Mouse (Mus musculus) lung, postnatal 0 days (tissue): Measurements from ENCODE around the gene Phf11c.
"Not testable (repeated sequence)": the region's sequence is repeated elsewhere in the genome, so short reads cannot be mapped to it uniquely, and the experiment has no call there.

Source experiments
- CTCF ChIP-seq: IDR thresholded peaks from 2 replicates; pipeline ENCODE4 v1.5.1; 2016; ENCODE audit warnings: antibody characterized with exemption, mild to moderate bottlenecking
- EP300 ChIP-seq: IDR thresholded peaks from 2 replicates; pipeline ENCODE4 v1.6.1; 2016; ENCODE audit warnings: antibody characterized with exemption, mild to moderate bottlenecking, control low read depth

DNA sequence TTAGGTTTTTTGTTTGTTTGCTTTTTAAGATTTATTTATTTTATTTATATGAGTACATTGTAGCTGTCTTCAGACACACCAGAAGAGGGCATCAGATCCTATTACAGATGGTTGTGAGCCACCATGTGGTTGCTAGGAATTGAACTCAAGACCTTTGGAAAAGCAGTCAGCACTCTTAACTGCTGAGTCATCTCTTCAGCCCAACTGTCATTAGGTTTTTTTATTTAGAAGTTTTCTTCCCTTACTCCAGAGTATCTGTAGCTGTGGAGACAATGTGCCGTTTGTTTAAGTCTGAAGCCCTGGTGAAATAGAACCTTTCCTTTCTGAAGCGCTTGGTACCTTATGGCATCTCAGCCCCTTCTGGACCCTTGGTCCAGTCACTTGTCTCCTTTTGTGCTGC lies 19.8 kb upstream of the Phf11c start:
- not testable (repeated sequence) for TF ChIP-seq CTCF, EP300
